Mouse (Mus musculus) liver, embryonic 14.5 days (tissue): ENCODE results near the gene Mamdc4. TPM values are rescaled to one million over a fixed set of nuclear protein-coding genes. Genes with fewer than 3 reads are reported as not detected.

Source experiments
- ATAC-seq: fragments of 200-750 bp; cut with Nextera tagmentation; 2 replicates; pipeline ENCODE4 v1.8.0; 2017; ENCODE audit warnings: moderate number of reproducible peaks, mild to moderate bottlenecking, moderate library complexity; ENCODE audit not compliant: insufficient read depth
- DNase-seq, 3 experiments: peaks; one replicate each; pipeline ENCODE4 v3.0.0-alpha.2; 2012 to 2013; ENCODE audit warnings: low read depth in 3 of 3, low spot score in 3 of 3
- H3K27ac ChIP-seq: fragments of 300-500 bp; sonication (generic); 2 replicates; pipeline ENCODE4 v1.5.1; 2014; ENCODE audit warnings: moderate library complexity, mild to moderate bottlenecking, control low read depth, inconsistent platforms
- H3K27me3 ChIP-seq: fragments of 300-500 bp; sonication (generic); 2 replicates; pipeline ENCODE4 v1.6.1; 2014; ENCODE audit warnings: mild to moderate bottlenecking, low read length, moderate library complexity; ENCODE audit not compliant: control insufficient read depth, insufficient read depth
- H3K36me3 ChIP-seq: fragments of 300-500 bp; sonication (generic); replicated peaks from 2 replicates; pipeline ENCODE4 v1.6.1; 2014; ENCODE audit warnings: low read depth; ENCODE audit not compliant: control insufficient read depth, insufficient read depth
- H3K4me1 ChIP-seq, 2 experiments: fragments of 200-500 bp in 1 of 2; fragments of 300-500 bp in 1 of 2; sonication (generic) in 1 of 2; replicated peaks; 2 replicates each; pipeline ENCODE4 v1.6.1; 2012 to 2014; ENCODE audit warnings: antibody characterized with exemption in 1 of 2, inconsistent platforms in 1 of 2, low read length in 1 of 2; ENCODE audit not compliant: control insufficient read depth in 2 of 2, insufficient read depth in 2 of 2
- H3K4me2 ChIP-seq: fragments of 300-500 bp; sonication (generic); 2 replicates; pipeline ENCODE4 v1.6.1; 2014; ENCODE audit warnings: low read depth, mild to moderate bottlenecking, control low read depth, moderate library complexity
- H3K4me3 ChIP-seq, 2 experiments: fragments of 200-500 bp in 1 of 2; fragments of 300-500 bp in 1 of 2; sonication (generic) in 1 of 2; 2 replicates each; pipeline ENCODE4 v1.5.1; 2012 to 2014; ENCODE audit warnings: low read depth in 2 of 2, low read length in 2 of 2, mild to moderate bottlenecking in 2 of 2, control low read depth in 1 of 2, inconsistent platforms in 1 of 2, moderate library complexity in 1 of 2; ENCODE audit not compliant: insufficient read depth in 1 of 2
- H3K9ac ChIP-seq: fragments of 300-500 bp; sonication (generic); replicated peaks from 2 replicates; pipeline ENCODE4 v1.6.1; 2014; ENCODE audit warnings: mild to moderate bottlenecking, control low read depth, moderate library complexity
- H3K9me3 ChIP-seq: fragments of 300-500 bp; sonication (generic); 2 replicates; pipeline ENCODE4 v1.6.1; 2016; ENCODE audit warnings: low read length, mixed read lengths; ENCODE audit not compliant: control insufficient read depth
- CTCF ChIP-seq: IDR thresholded peaks from 2 replicates; pipeline ENCODE4 v1.5.1; 2016; ENCODE audit warnings: antibody characterized with exemption, low read depth, control low read depth
- EP300 ChIP-seq: IDR thresholded peaks from 2 replicates; pipeline ENCODE4 v1.6.1; 2016; ENCODE audit warnings: antibody characterized with exemption, low read depth
- WGBS: fragments of 180-500 bp; shearing (Covaris S2); extraction: QIAGEN DNeasy Blood & Tissue Kit; methylation state at CpG from one replicate; pipeline ENCODE4 v1.1.7; 2014; ENCODE audit not compliant: insufficient replicate concordance; 5-methylcytosine and 5-hydroxymethylcytosine counted together
- polyA plus RNA-seq, 2 experiments: library from polyadenylated mRNA; depleted of rRNA in 1 of 2; stranded (reverse) in 1 of 2; unstranded in 1 of 2; fragments of >200 nt; fragmentation: Nextera tagmentation in 1 of 2; extraction: Ambion mirVana in 1 of 2; gene quantifications; 2 replicates each; pipeline versions ENCODE4 v1.2.1 to v1.2.3; 2012 to 2014

The Mamdc4 gene
- polyA plus RNA-seq, 2 experiments, result 0.25 to 9.7 TPM

DNA sequence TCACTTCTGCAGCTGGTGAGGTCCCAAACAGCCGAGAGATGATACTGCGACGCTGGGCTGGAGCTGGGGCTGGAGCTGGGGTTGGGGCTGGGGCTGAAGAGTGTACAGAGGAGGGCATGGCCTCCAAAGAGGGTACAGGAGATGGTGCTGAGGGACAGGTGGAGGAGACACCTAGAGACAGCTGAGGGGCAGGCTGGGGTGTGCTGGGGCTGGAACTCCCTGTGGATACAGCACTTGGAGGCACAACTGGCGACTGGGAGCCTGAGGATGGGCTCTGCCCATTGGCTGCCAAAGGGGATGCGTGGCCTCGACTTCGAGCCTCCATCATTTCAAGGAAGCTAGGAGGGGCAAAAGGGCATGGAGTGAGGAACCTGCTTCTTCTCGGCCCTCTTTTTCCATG lies 12.6 kb upstream of the Mamdc4 start:
- peaks cover 8% of the 10 kb centered on the region for H3K36me3 ChIP-seq
- no peaks in the 10 kb centered on the region for H3K4me1 ChIP-seq
- no peak overlapping the region for H3K27ac ChIP-seq
- ATAC-seq (no peak), DNase-seq (no peak)
- no peak overlapping the region for H3K9ac ChIP-seq
- no peaks in the 10 kb centered on the region for H3K27me3 ChIP-seq
- H3K4me3 ChIP-seq, result no peak overlapping the region
- no peak overlapping the region for H3K4me2 ChIP-seq
- TF ChIP-seq EP300, result no peak
- no peak for TF ChIP-seq CTCF
- no peaks in the 10 kb centered on the region for H3K9me3 ChIP-seq
- 85% methylated on average over 8 of the region's 8 CpGs for WGBS

DNA sequence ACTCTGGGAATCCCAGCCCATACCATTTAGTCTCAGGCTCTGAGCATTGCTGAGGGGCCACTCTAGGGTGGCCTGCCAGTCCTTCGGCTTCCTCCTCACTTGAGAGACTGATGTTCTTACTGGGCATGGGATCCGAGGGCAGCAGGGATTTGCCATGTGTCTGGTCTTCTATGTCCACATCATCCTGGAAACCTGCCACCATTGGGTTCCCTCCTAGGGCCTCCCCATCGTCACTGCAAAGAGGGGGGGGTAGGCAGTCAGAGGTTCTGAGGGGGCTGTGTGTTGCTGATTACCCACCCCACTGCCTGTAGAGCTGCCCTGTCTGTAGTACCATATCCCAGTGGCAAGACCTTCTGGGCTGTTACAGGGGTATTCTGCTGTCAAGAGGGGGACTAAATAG lies 11.0 kb upstream of the Mamdc4 start:
- Histone ChIP-seq H3K4me3 (no peak overlapping the region), H3K27ac (no peak overlapping the region), H3K9ac (no peak overlapping the region), H3K36me3 (peaks cover 7% of the 10 kb centered on the region), H3K4me2 (no peak overlapping the region), H3K27me3 (peaks cover 5% of the 10 kb centered on the region), H3K9me3 (no peaks in the 10 kb centered on the region), H3K4me1 (0 out of 4 replicates have a peak, but pooled peaks cover 0 to 2% of the 10 kb centered on the region in 2 experiments)
- DNase-seq (no peak), ATAC-seq (no peak)
- TF ChIP-seq CTCF (no peak), EP300 (no peak)
- 70% methylated on average over 3 of the region's 3 CpGs for WGBS

DNA sequence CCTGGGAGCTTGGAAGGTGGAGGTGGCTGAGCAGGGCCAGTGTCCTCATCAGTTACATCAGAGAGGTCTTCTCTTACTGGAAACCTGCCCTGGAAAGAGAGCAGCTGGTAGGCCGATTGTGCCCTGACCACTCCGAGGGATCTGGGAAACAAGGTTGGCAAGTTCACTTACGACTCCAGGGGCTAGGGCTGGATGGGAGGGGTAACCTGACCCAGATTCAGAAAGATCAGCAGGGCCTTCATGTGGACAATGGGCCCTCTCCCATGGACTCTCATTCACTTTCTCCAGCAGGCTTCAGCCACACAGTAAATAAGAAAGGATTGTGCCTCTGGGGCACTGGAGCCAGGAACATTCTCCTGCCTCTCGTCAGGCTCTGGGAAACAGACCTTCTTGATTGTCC lies 10.2 kb upstream of the Mamdc4 start:
- Histone ChIP-seq H3K4me2 (no peak overlapping the region), H3K4me3 (no peak overlapping the region), H3K9ac (no peak overlapping the region), H3K9me3 (no peaks in the 10 kb centered on the region), H3K36me3 (peaks cover 7% of the 10 kb centered on the region), H3K4me1 (0 out of 4 replicates have a peak, but pooled peaks cover 0 to 2% of the 10 kb centered on the region in 2 experiments), H3K27ac (no peak overlapping the region), H3K27me3 (peaks cover 13% of the 10 kb centered on the region)
- WGBS, result 81% methylated on average over 4 of the region's 4 CpGs
- no peak for ATAC-seq
- TF ChIP-seq EP300, result no peak
- no peak for TF ChIP-seq CTCF
- DNase-seq, result no peak

DNA sequence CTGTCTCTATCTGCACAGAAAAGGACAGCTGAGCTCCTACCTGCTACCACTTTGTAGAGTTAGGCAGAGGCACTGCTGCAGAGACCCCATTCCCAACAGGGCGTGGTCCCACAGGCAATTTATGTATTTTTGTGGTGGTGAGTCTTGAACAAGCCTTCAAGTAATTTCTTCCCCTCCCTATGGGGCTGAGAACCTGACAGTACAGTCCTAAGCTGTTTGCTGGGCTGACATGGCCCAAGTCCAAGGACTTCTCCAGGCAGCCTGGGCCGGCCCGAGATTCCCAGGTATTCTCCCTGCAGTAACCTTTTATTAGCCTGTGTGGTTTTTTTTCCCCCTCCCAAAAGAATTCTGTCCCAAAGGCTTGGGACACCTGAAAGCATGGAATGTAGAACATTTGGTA lies 9.5 kb upstream of the Mamdc4 start:
- no peak overlapping the region for H3K4me3 ChIP-seq
- H3K27me3 ChIP-seq, result peaks cover 20% of the 10 kb centered on the region
- no peaks in the 10 kb centered on the region for H3K9me3 ChIP-seq
- TF ChIP-seq CTCF (no peak), EP300 (no peak)
- DNase-seq, result no peak
- ATAC-seq, result no peak
- H3K36me3 ChIP-seq, result peaks cover 7% of the 10 kb centered on the region
- no peak overlapping the region for H3K27ac ChIP-seq
- no peak overlapping the region for H3K9ac ChIP-seq
- H3K4me1 ChIP-seq, result 0 out of 4 replicates have a peak, but pooled peaks cover 0 to 2% of the 10 kb centered on the region in 2 experiments
- no peak overlapping the region for H3K4me2 ChIP-seq
- 80% methylated on average over 3 of the region's 3 CpGs for WGBS

DNA sequence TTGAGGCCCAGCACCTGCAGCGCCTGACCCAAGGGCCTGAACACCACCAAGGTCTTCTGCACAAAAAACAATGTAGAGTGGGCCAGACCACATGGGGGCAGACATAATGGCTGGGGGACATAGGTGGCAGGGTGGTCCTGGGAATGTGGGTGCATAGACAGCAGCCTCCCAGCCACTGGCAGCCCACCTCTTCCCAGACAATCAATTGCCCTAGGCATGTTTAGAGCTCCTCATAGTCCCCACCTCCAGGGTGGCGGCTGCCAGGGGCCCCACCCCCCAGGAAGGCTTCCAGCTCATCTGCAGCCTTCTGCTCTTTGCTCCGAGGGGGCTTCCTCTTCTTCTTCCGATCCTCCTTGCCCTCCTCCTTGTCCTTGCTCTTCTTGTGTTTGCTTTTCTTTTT lies 8.9 kb upstream of the Mamdc4 start:
- ATAC-seq, result no peak
- Histone ChIP-seq H3K4me2 (no peak overlapping the region), H3K27me3 (peaks cover 26% of the 10 kb centered on the region), H3K9ac (no peak overlapping the region), H3K4me1 (0 out of 4 replicates have a peak, but pooled peaks cover 0 to 2% of the 10 kb centered on the region in 2 experiments), H3K27ac (no peak overlapping the region), H3K9me3 (no peaks in the 10 kb centered on the region), H3K36me3 (peaks cover 7% of the 10 kb centered on the region), H3K4me3 (no peak overlapping the region)
- no peak for DNase-seq
- TF ChIP-seq CTCF, result no peak
- TF ChIP-seq EP300, result no peak
- WGBS, result 58% methylated on average over 4 of the region's 4 CpGs
